Mouse (Mus musculus): ENCODE measurements around the gene Hmga1.

GRCm38 (mm10) chr17:27534718-27535117, 21.6 kb upstream of the Hmga1 start:
- peak; percentile 98 for TF ChIP-seq CTCF (conservative IDR thresholded peaks at IDR 0.05 in 1 of 2, IDR thresholded peaks at IDR 0.05 in 1 of 2; ENCODE audit: low read depth in 2 of 2, low read length in 2 of 2)
- TF ChIP-seq EP300 (IDR thresholded peaks at IDR 0.05; ENCODE audit: low read length), result no peak
- TF ChIP-seq MEF2A (IDR thresholded peaks at IDR 0.05; ENCODE audit: borderline replicate concordance, low read depth, low read length), result no peak
- TF ChIP-seq MAX (IDR thresholded peaks at IDR 0.05; ENCODE audit: low read length), result peak; percentile 72; the same call in 1 of the 2 replicates
- no peak for TF ChIP-seq CHD1 (IDR thresholded peaks at IDR 0.05; ENCODE audit: low read depth, low read length)
